Mouse (Mus musculus) stomach, embryonic 14.5 days (tissue): ENCODE data around the gene Psmb3. TPM values are rescaled to one million over a fixed set of nuclear protein-coding genes. Genes with fewer than 3 reads are reported as not detected.
A peak's percentile ranks its signal among the peaks of the same experiment; 100 is the strongest.

Experiments used
- ATAC-seq: fragments of 200-750 bp; cut with Nextera tagmentation; 2 replicates; pipeline ENCODE4 v1.8.0; 2017; ENCODE audit warnings: low read depth, moderate TSS enrichment; ENCODE audit not compliant: insufficient number of reproducible peaks, insufficient read depth, low FRiP score
- H3K27ac ChIP-seq: fragments of 300-500 bp; sonication (generic); 2 replicates; pipeline ENCODE4 v1.5.1; 2014; ENCODE audit warnings: mild to moderate bottlenecking, low read length, moderate library complexity, mixed read lengths
- H3K27me3 ChIP-seq: fragments of 300-500 bp; sonication (generic); 2 replicates; pipeline ENCODE4 v1.6.1; 2014; ENCODE audit warnings: low read length, control low read depth, mixed read lengths; ENCODE audit not compliant: control insufficient read depth, insufficient read depth
- H3K36me3 ChIP-seq: fragments of 300-500 bp; sonication (generic); 2 replicates; pipeline ENCODE4 v1.6.1; 2014; ENCODE audit warnings: mild to moderate bottlenecking, control low read depth, low read length, moderate library complexity, mixed read lengths; ENCODE audit not compliant: control insufficient read depth, insufficient read depth
- H3K4me1 ChIP-seq: fragments of 300-500 bp; sonication (generic); 2 replicates; pipeline ENCODE4 v1.6.1; 2014; ENCODE audit warnings: low read length, control low read depth, mixed read lengths; ENCODE audit not compliant: control insufficient read depth, insufficient read depth
- H3K4me2 ChIP-seq: fragments of 300-500 bp; sonication (generic); replicated peaks from 2 replicates; pipeline ENCODE4 v1.6.1; 2014; ENCODE audit warnings: low read depth, low read length, control low read depth
- H3K4me3 ChIP-seq: fragments of 300-500 bp; sonication (generic); 2 replicates; pipeline ENCODE4 v1.5.1; 2014; ENCODE audit warnings: low read depth, low read length, control low read depth
- H3K9ac ChIP-seq: fragments of 300-500 bp; sonication (generic); replicated peaks from 2 replicates; pipeline ENCODE4 v1.6.1; 2014; ENCODE audit warnings: low read depth, mild to moderate bottlenecking, control low read depth, low read length, moderate library complexity, mixed read lengths
- H3K9me3 ChIP-seq: fragments of 300-500 bp; sonication (generic); 2 replicates; pipeline ENCODE4 v1.6.1; 2016; ENCODE audit warnings: low read depth, low read length, control low read depth; ENCODE audit not compliant: control insufficient read depth
- WGBS: fragments of 180-500 bp; shearing (Covaris S2); extraction: QIAGEN DNeasy Blood & Tissue Kit; methylation state at CpG from one replicate; pipeline ENCODE4 v1.1.7; 2014; 5-methylcytosine and 5-hydroxymethylcytosine counted together
- polyA plus RNA-seq: library from polyadenylated mRNA; unstranded; fragments of >200 nt; fragmentation: Nextera tagmentation; extraction: Ambion mirVana; gene quantifications from 2 replicates; pipeline ENCODE4 v1.2.1, GENCODE M21; 2014

The Psmb3 gene
- polyA plus RNA-seq, 1 experiment from 2014 or later: 454 TPM

DNA sequence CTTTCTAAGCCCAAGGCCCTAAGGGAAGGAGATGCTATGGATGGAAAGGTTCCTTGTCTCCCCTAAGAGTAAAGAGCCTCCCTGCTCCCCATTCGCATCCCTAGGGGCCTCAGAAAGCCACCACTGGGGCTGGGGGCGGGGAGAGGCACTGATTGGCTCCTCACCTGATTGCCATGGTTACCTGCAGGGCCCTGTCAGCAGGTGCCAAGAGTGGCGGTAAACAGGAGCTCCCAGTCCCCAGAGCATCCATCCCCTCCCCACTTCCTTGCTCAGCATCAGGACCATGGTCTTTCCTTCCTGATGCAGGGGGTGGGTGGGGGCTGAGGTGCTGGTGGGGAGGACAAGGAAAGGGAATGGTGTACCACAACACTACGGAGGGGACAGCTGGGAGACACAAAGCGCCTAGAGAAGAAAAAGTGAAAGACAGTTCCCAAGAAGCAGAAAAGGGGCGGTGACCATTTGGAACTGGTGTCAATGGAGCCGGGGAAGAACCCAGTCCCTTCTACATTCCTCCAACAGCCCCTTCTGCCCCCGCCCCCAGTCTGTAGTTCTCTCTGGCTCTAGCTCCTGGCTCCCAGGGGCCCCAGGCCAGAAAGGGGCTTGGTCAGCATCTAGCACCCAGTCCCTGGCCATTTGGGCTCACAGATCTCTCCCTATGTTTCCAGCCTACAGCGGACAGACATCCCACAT lies 7.3 kb upstream of the Psmb3 start:
- H3K27ac ChIP-seq: peak overlapping the region; percentile 15; the same call in 1 of the 2 replicates
- ATAC-seq: no peak
- H3K4me1 ChIP-seq: peaks cover 34% of the 10 kb centered on the region
- H3K9me3 ChIP-seq: no peaks in the 10 kb centered on the region
- peak overlapping the region; percentile 10; the same call in 1 of the 2 replicates for H3K4me2 ChIP-seq
- no peaks in the 10 kb centered on the region for H3K27me3 ChIP-seq
- H3K9ac ChIP-seq: no peak overlapping the region
- H3K4me3 ChIP-seq: no peak overlapping the region
- peaks cover 28% of the 10 kb centered on the region for H3K36me3 ChIP-seq
- 38% methylated on average over 9 of the region's 9 CpGs for WGBS

GRCm38 (mm10) chr11:97696669-97697068 lies 6.5 kb upstream of the Psmb3 start:
- 69% methylated on average over 8 of the region's 8 CpGs for WGBS
- Histone ChIP-seq H3K4me3 (no peak overlapping the region), H3K27ac (no peak overlapping the region), H3K36me3 (peaks cover 20% of the 10 kb centered on the region), H3K4me1 (peaks cover 42% of the 10 kb centered on the region), H3K9ac (no peak overlapping the region), H3K27me3 (no peaks in the 10 kb centered on the region), H3K4me2 (no peak overlapping the region), H3K9me3 (no peaks in the 10 kb centered on the region)
- no peak for ATAC-seq

DNA sequence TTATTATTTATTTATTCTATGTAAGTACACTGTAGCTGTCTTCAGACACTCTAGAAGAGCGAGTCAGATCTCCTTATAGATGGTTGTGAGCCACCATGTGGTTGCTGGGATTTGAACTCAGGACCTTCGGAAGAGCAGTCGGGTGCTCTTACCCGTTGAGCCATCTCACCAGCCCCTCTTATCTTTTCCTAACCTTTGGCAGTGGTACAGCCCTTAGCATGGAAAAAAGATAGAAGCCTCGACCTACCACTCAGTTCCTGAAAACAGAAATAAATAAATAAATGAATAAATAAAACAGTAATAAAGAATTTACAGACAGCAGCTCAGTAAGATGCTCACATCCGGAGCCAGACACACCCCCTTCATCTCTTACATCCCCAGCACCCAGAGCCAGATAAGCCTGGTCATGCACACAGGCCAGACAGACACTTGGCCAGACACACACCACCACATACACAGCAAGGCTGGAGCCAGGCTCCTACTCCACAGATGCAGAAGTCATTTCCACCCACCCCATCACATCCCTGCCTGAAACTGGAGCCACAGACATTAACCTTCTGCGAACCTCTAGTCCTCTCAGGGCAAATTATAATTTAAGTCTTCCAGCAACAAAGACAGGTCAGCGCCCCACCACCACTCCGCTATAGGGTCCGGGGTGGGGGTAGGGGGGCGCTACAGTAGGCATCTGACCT lies 5.9 kb upstream of the Psmb3 start:
- peaks cover 13% of the 10 kb centered on the region for H3K36me3 ChIP-seq
- no peaks in the 10 kb centered on the region for H3K27me3 ChIP-seq
- no peak overlapping the region for H3K9ac ChIP-seq
- peaks cover 46% of the 10 kb centered on the region for H3K4me1 ChIP-seq
- no peaks in the 10 kb centered on the region for H3K9me3 ChIP-seq
- peak overlapping the region; percentile 93 for H3K4me2 ChIP-seq
- WGBS: 47% methylated on average over 11 of the region's 11 CpGs
- H3K27ac ChIP-seq: peak overlapping the region; percentile 99
- ATAC-seq: no peak
- peak overlapping the region; percentile 89 for H3K4me3 ChIP-seq

- no peak for ATAC-seq
- Histone ChIP-seq H3K4me2 (peak overlapping the region; percentile 93), H3K9me3 (no peaks in the 10 kb centered on the region), H3K27ac (peak overlapping the region; percentile 99), H3K27me3 (no peaks in the 10 kb centered on the region), H3K4me3 (peak overlapping the region; percentile 89), H3K4me1 (peaks cover 46% of the 10 kb centered on the region), H3K36me3 (peaks cover 7% of the 10 kb centered on the region), H3K9ac (peak overlapping the region; percentile 96)
- 2% methylated on average over 14 of the region's 14 CpGs for whole genome bisulfite sequencing
Measured at GRCm38 (mm10) chr11:97697891-97698529, 5.2 kb upstream of the Psmb3 start.

DNA sequence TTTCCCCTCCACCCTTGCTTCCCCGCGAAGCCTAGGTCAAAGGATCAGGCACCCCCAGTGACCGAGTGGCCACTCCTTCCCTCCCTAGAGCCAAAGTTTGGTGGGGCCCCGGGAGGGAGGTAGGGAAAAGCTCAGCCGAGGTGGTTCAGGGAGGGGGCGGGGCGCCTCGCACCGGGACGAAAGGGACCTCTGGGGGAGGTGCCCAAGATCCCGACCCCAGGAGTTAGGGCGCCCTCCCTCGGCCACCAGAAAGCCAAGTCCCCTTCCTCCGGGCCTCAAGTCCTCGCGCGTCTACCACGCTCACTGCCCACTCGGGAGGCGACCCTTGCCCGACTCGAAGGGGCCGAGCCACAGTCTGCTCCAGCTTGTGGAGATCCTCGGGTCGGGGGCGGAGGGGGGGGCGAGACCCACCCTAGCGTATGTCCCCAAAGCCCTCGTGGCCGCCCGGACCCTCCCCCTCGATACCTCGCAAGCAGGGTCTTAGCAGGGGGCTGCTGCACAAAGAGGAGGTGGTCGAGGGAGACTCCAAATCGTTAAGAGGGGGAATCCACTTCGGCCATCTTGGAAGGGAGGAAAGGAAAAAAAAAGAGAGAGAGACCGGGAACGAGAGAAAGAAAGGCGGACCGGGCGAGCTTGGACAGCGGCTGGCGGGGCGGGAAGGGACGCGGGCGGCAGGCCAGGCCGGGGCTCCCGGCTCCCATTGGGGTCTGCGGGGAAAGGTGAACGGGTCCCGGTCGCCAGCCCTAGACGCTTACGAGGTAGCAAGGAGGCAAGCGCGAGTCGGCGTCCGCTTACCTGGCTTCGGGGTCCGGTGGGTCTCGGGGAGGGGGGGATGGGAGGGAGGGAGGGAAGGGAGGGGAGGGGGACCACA lies 4.2 kb upstream of the Psmb3 start:
- H3K9ac ChIP-seq: peak overlapping the region; percentile 96
- ATAC-seq: no peak
- peaks cover 49% of the 10 kb centered on the region for H3K4me1 ChIP-seq
- H3K9me3 ChIP-seq: no peaks in the 10 kb centered on the region
- H3K27ac ChIP-seq: peak overlapping the region; percentile 99
- H3K4me3 ChIP-seq: peak overlapping the region; percentile 89
- no peaks in the 10 kb centered on the region for H3K36me3 ChIP-seq
- peak overlapping the region; percentile 93 for H3K4me2 ChIP-seq
- H3K27me3 ChIP-seq: no peaks in the 10 kb centered on the region
- WGBS: under 1% methylated on average over 63 of the region's 63 CpGs

DNA sequence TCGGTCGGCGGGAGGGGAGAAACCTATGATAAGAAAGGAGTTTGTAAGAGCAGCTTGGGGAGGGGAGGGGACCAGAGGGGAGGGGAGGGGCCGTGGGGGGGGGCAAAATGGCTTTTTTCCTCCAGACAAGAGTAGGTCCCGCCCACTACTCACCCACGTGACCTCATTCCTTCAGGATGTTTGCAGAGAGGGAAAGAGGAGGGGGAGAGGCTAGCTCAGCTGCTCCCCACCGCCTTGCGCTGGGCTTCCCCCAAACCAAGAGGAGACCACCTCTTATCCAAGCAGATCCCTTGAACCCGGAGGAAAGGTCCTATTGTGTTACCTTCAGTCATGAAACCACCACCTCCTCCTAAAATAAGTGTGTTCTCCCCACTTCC lies 3.6 kb upstream of the Psmb3 start:
- 0% methylated on average over 9 of the region's 9 CpGs for WGBS
- ATAC-seq: peak; percentile 50
- H3K4me1 ChIP-seq: peaks cover 49% of the 10 kb centered on the region

GRCm38 (mm10) chr11:97700003-97700745 lies 3.0 kb upstream of the Psmb3 start, which contains the start of gene Pcgf2:
Gene Pcgf2, minus strand, starts transcription at chr11:97700497.
- peak within 1 kb of the TSS; percentile 99 for H3K27ac ChIP-seq
- H3K4me2 ChIP-seq: peak within 1 kb of the TSS; percentile 93
- no peaks in the 10 kb centered on the region for H3K9me3 ChIP-seq
- H3K4me1 ChIP-seq: peaks cover 44% of the 10 kb centered on the region
- under 1% methylated on average over 84 of the region's 85 CpGs for WGBS
- peak within 1 kb of the TSS; percentile 96 for H3K9ac ChIP-seq
- H3K36me3 ChIP-seq: no peaks in the 10 kb centered on the region
- no peaks in the 10 kb centered on the region for H3K27me3 ChIP-seq
- peak; percentile 5 for ATAC-seq
- H3K4me3 ChIP-seq: peak within 1 kb of the TSS; percentile 89

More for the DNA sequence above, 3.6 kb upstream of the Psmb3 start:
- H3K9me3 ChIP-seq: no peaks in the 10 kb centered on the region
- peak overlapping the region; percentile 96 for H3K9ac ChIP-seq
- no peaks in the 10 kb centered on the region for H3K36me3 ChIP-seq
- H3K27me3 ChIP-seq: no peaks in the 10 kb centered on the region
- H3K27ac ChIP-seq: peak overlapping the region; percentile 99
- peak overlapping the region; percentile 93 for H3K4me2 ChIP-seq
- H3K4me3 ChIP-seq: peak overlapping the region; percentile 89
